Mouse (Mus musculus) liver, embryonic 12.5 days (tissue): ENCODE results near the gene Mob1a. TPM values are rescaled to one million over a fixed set of nuclear protein-coding genes. Genes with fewer than 3 reads are reported as not detected.

ENCODE experiments used
- ATAC-seq: fragments of 200-750 bp; cut with Nextera tagmentation; 2 replicates; pipeline ENCODE4 v1.8.0; 2017; ENCODE audit warnings: moderate number of reproducible peaks, mild to moderate bottlenecking, moderate library complexity
- H3K27ac ChIP-seq: fragments of 300-500 bp; sonication (generic); 2 replicates; pipeline ENCODE4 v1.5.1; 2016; ENCODE audit warnings: mild to moderate bottlenecking
- H3K27me3 ChIP-seq: fragments of 300-500 bp; sonication (generic); replicated peaks from 2 replicates; pipeline ENCODE4 v1.6.1; 2016; ENCODE audit warnings: mild to moderate bottlenecking, moderate library complexity
- H3K36me3 ChIP-seq: fragments of 300-500 bp; sonication (generic); 2 replicates; pipeline ENCODE4 v1.6.1; 2016; ENCODE audit warnings: mild to moderate bottlenecking, moderate library complexity
- H3K4me1 ChIP-seq: fragments of 300-500 bp; sonication (generic); 2 replicates; pipeline ENCODE4 v1.6.1; 2016
- H3K4me2 ChIP-seq: fragments of 300-500 bp; sonication (generic); 2 replicates; pipeline ENCODE4 v1.6.1; 2016; ENCODE audit warnings: mild to moderate bottlenecking, moderate library complexity
- H3K4me3 ChIP-seq: fragments of 300-500 bp; sonication (generic); 2 replicates; pipeline ENCODE4 v1.5.1; 2016; ENCODE audit warnings: mild to moderate bottlenecking, moderate library complexity
- H3K9ac ChIP-seq: fragments of 300-500 bp; sonication (generic); 2 replicates; pipeline ENCODE4 v1.6.1; 2016; ENCODE audit warnings: mild to moderate bottlenecking, moderate library complexity
- H3K9me3 ChIP-seq: fragments of 300-500 bp; sonication (generic); replicated peaks from 2 replicates; pipeline ENCODE4 v1.6.1; 2016; ENCODE audit warnings: mild to moderate bottlenecking, moderate library complexity
- WGBS: fragments of 180-500 bp; shearing (Covaris S2); methylation state at CpG from one replicate; pipeline ENCODE4 v1.1.7; 2016; ENCODE audit not compliant: insufficient replicate concordance; 5-methylcytosine and 5-hydroxymethylcytosine counted together
- polyA plus RNA-seq: library from polyadenylated mRNA; unstranded; fragments of >200 nt; fragmentation: Nextera tagmentation; extraction: Ambion mirVana; gene quantifications from 2 replicates; pipeline ENCODE4 v1.2.1, GENCODE M21; 2016

Gene Mob1a
- polyA plus RNA-seq, 1 experiment from 2014 or later, result 58.6 TPM

- 0 out of 2 replicates have a peak overlapping the region, but pooled peaks have one; percentile 31 for H3K27ac ChIP-seq
- 0 out of 2 replicates have a peak, but pooled peaks have one; percentile 28 for ATAC-seq
- no peaks in the 10 kb centered on the region for H3K27me3 ChIP-seq
- H3K9ac ChIP-seq, result no peak overlapping the region
- no peak overlapping the region for H3K4me2 ChIP-seq
- peaks cover 68% of the 10 kb centered on the region for H3K36me3 ChIP-seq
- WGBS, result 38% methylated on average over 11 of the region's 11 CpGs
- no peak overlapping the region for H3K4me3 ChIP-seq
- H3K9me3 ChIP-seq, result no peaks in the 10 kb centered on the region
- peaks cover 27% of the 10 kb centered on the region for H3K4me1 ChIP-seq
Observed at GRCm38 (mm10) chr6:83361523-83362248, 35.9 kb downstream of the Mob1a start.

GRCm38 (mm10) chr6:83363075-83363474 lies 37.3 kb downstream of the Mob1a start:
- Histone ChIP-seq H3K4me1 (peaks cover 21% of the 10 kb centered on the region), H3K4me3 (no peak overlapping the region), H3K9me3 (no peaks in the 10 kb centered on the region), H3K9ac (no peak overlapping the region), H3K27ac (no peak overlapping the region), H3K27me3 (no peaks in the 10 kb centered on the region), H3K4me2 (no peak overlapping the region), H3K36me3 (peaks cover 67% of the 10 kb centered on the region)
- 83% methylated on average over 12 of the region's 12 CpGs for WGBS
- ATAC-seq, result no peak

DNA sequence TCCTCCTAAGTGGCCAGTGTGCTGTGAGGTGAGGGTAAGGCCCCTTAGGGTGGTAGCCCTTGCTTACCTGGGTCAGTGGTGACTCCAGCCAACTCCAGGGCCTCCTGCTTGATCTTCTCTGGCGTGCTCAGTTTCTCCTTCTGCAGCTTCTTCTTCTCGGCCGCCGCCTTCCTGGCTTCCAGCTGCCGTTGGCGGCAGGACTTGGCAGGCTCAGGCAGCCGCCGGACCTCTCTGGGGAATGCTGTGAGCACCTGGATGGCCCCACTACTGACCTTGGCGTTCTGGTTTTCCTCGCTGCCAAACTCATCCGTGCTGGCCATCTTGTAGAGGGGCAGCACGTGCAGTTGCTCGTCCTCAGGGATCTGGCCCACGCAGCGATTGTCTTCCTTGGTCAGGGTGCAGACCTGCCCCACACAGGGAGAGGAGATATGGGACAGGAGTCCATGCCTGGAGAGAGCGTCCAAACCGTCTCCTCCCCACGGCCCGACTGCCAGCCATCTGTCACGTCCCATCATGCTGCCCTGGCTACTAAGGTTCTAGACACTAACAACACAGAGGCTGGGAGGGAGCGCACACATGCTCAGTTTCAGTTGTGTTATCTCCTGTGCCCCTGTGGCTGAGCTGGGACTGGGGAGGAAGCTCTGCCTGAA lies 44.6 kb downstream of the Mob1a start:
- Histone ChIP-seq H3K9ac (no peak overlapping the region), H3K4me2 (no peak overlapping the region), H3K4me3 (no peak overlapping the region), H3K36me3 (peaks cover 94% of the 10 kb centered on the region), H3K27me3 (no peaks in the 10 kb centered on the region), H3K27ac (no peak overlapping the region), H3K4me1 (no peaks in the 10 kb centered on the region), H3K9me3 (no peaks in the 10 kb centered on the region)
- ATAC-seq, result no peak
- 88% methylated on average over 21 of the region's 21 CpGs for WGBS

- Histone ChIP-seq H3K4me3 (no peak overlapping the region), H3K27me3 (no peaks in the 10 kb centered on the region), H3K9ac (no peak overlapping the region), H3K27ac (no peak overlapping the region), H3K9me3 (no peaks in the 10 kb centered on the region), H3K4me2 (no peak overlapping the region), H3K36me3 (peaks cover 98% of the 10 kb centered on the region), H3K4me1 (no peaks in the 10 kb centered on the region)
- ATAC-seq, result no peak
- WGBS, result 73% methylated on average over 3 of the region's 3 CpGs
Observed at GRCm38 (mm10) chr6:83371350-83371749, 45.5 kb downstream of the Mob1a start.

DNA sequence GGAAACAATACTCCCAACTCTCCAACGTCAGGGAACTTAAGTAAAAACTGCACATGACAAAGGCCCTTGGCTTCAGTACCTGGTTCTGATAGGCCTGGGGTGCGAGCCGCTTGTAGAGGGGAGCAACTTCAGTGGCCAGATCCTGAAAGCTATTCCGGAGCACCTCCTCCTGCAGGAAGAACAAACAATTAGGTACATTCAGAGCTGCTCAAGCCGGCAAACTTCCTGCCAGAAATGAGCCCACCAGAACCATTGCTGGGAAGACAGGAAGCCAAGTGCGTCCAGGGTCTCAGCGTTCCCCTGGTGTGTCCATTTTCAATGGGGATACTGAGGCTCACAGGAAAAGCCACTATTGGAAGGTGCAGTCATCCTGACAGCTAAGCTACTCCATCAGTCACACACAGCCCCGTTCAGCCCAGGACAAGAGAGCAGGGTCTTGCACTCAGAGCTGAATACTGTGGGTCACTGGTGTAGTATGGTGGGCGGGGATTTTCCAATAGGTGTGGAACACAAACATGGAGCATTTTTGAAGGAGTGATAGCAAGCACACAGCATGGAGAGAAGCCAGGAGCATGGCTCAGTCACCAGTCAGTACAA lies 48.0 kb downstream of the Mob1a start:
- no peak overlapping the region for H3K4me3 ChIP-seq
- H3K4me1 ChIP-seq, result no peaks in the 10 kb centered on the region
- no peaks in the 10 kb centered on the region for H3K27me3 ChIP-seq
- WGBS, result 78% methylated on average over 9 of the region's 9 CpGs
- no peak overlapping the region for H3K27ac ChIP-seq
- peaks cover 99% of the 10 kb centered on the region for H3K36me3 ChIP-seq
- H3K4me2 ChIP-seq, result no peak overlapping the region
- ATAC-seq, result no peak
- H3K9me3 ChIP-seq, result no peaks in the 10 kb centered on the region
- no peak overlapping the region for H3K9ac ChIP-seq

DNA sequence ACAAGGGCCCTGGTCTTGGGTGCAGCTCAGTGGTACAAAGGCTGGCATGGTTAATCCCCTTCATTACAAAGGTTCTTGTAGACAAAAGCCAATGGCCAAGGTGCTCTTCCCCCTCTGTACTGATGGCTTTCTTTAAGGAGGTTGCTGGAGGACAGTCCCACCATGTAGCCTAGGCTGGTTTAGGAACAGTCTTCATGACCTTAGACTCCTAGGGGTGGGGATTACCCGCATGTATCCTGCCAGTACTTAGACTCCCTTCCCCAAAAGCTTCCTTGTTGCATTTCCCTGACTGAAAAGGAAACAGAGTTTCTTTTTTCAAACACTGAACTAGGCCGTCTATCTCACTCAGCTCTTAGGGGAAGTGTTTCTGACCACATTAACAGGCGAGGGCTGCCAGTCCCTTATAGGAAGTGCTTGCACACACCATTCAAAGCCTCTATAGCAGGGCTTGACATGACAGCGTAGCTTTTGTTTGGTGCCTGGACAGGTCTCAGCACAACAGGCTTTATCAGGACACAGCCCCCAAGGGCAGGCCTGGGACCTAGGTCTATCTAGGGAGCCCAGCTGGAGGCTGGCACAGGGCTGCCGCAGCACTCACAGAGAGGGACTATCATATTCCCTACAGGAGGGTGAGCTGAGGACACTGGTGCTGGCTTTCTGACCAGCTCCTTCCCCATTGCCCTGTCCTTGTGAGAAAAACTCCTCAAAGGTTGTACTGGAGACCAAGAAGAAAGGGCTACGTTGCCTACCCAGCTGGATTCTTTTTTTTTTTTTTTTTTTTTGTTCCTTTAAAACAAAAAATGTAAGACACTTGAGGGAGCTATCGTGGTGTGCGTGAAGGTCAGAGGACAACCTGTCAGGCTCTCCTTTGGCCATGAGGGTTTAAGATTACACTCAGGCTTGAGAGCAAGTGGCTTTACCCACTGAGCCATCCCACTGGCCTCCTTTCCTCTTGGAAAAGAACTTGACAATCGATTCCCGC lies 56.0 kb downstream of the Mob1a start:
- WGBS, result 42% methylated on average over 10 of the region's 10 CpGs

GRCm38 (mm10) chr6:83385569-83386090 lies 59.8 kb downstream of the Mob1a start:
- no peak overlapping the region for H3K4me3 ChIP-seq
- H3K9ac ChIP-seq, result no peak overlapping the region
- no peak overlapping the region for H3K27ac ChIP-seq
- H3K27me3 ChIP-seq, result no peaks in the 10 kb centered on the region
- no peak for ATAC-seq
- no peaks in the 10 kb centered on the region for H3K9me3 ChIP-seq
- peaks cover 71% of the 10 kb centered on the region for H3K36me3 ChIP-seq
- WGBS, result 87% methylated on average over 9 of the region's 9 CpGs
- H3K4me1 ChIP-seq, result peaks cover 27% of the 10 kb centered on the region
- no peak overlapping the region for H3K4me2 ChIP-seq

More for the DNA sequence above, 56.0 kb downstream of the Mob1a start:
- H3K4me1 ChIP-seq, result peaks cover 28% of the 10 kb centered on the region
- H3K27me3 ChIP-seq, result no peaks in the 10 kb centered on the region
- peak; percentile 100 for ATAC-seq
- H3K36me3 ChIP-seq, result peaks cover 95% of the 10 kb centered on the region
- peak overlapping the region; percentile 42 for H3K4me2 ChIP-seq
- H3K27ac ChIP-seq, result peak overlapping the region; percentile 70
- 0 out of 2 replicates have a peak overlapping the region, but pooled peaks have one; percentile 40 for H3K9ac ChIP-seq
- no peaks in the 10 kb centered on the region for H3K9me3 ChIP-seq
- no peak overlapping the region for H3K4me3 ChIP-seq

GRCm38 (mm10) chr6:83392166-83392780 lies 66.5 kb downstream of the Mob1a start:
- H3K36me3 ChIP-seq, result peaks cover 74% of the 10 kb centered on the region
- H3K4me2 ChIP-seq, result no peak overlapping the region
- no peak for ATAC-seq
- peaks cover 25% of the 10 kb centered on the region for H3K4me1 ChIP-seq
- H3K4me3 ChIP-seq, result no peak overlapping the region
- H3K27me3 ChIP-seq, result no peaks in the 10 kb centered on the region
- no peak overlapping the region for H3K27ac ChIP-seq
- H3K9me3 ChIP-seq, result no peaks in the 10 kb centered on the region
- H3K9ac ChIP-seq, result no peak overlapping the region
- WGBS, result 85% methylated on average over 8 of the region's 8 CpGs

Other genes starting within 250 kb of the Mob1a start
- 20.8 and 23.3 TPM in 2 replicates for gene Pcgf1, start 248.1 kb upstream of the Mob1a start, polyA plus RNA-seq
- 0.25 and 0.44 TPM in 2 replicates for gene Lbx2, start 239.6 kb upstream of the Mob1a start, polyA plus RNA-seq
- gene Ccdc142, start 224.4 kb upstream of the Mob1a start, polyA plus RNA-seq, result 1.5 and 1.9 TPM in 2 replicates
- 2.3 TPM in 2 replicates for gene Gm42688, start 224.4 kb upstream of the Mob1a start, polyA plus RNA-seq
- 101 and 105 TPM in 2 replicates for gene Mrpl53, start 217.0 kb upstream of the Mob1a start, polyA plus RNA-seq
- gene Mogs, start 210.5 kb upstream of the Mob1a start, polyA plus RNA-seq, result 83.5 and 86.9 TPM in 2 replicates
- 35.0 and 37.9 TPM in 2 replicates for gene Wbp1, start 204.5 kb upstream of the Mob1a start, polyA plus RNA-seq
- 12.1 and 13.0 TPM in 2 replicates for gene Ino80b, start 200.6 kb upstream of the Mob1a start, polyA plus RNA-seq
- gene Rtkn, start 190.6 kb upstream of the Mob1a start, polyA plus RNA-seq, result 11.8 and 12.6 TPM in 2 replicates
- gene Wdr54, start 169.6 kb upstream of the Mob1a start, polyA plus RNA-seq, result 0.81 and 1.1 TPM in 2 replicates
- 0.19 and 0.35 TPM in 2 replicates for gene 1700003E16Rik, start 169.6 kb upstream of the Mob1a start, polyA plus RNA-seq
- gene Dctn1, start 160.1 kb upstream of the Mob1a start, polyA plus RNA-seq, result 46.9 and 48.2 TPM in 2 replicates
- 1.2 and 1.3 TPM in 2 replicates for gene Slc4a5, start 106.2 kb upstream of the Mob1a start, polyA plus RNA-seq
- 112 and 114 TPM in 2 replicates for gene Mthfd2, start 108 bp upstream of the Mob1a start, polyA plus RNA-seq
- gene Bola3, start 23.1 kb downstream of the Mob1a start, polyA plus RNA-seq, result 314 and 322 TPM in 2 replicates
- 12.1 and 14.8 TPM in 2 replicates for gene Tet3, start 133.1 kb downstream of the Mob1a start, polyA plus RNA-seq
- gene Dguok, start 181.0 kb downstream of the Mob1a start, polyA plus RNA-seq, result 28.2 and 30.4 TPM in 2 replicates
- 5.7 and 6.7 TPM in 2 replicates for gene Actg2, start 210.2 kb downstream of the Mob1a start, polyA plus RNA-seq
- 11.7 and 13.4 TPM in 2 replicates for gene Stambp, start 246.7 kb downstream of the Mob1a start, polyA plus RNA-seq